Mouse (Mus musculus): ENCODE results near the gene Tubb4b. TPM values are rescaled to one million over a fixed set of nuclear protein-coding genes. Genes with fewer than 3 reads are reported as not detected.
"Not testable (repeated sequence)": the region's sequence is repeated elsewhere in the genome, so short reads cannot be mapped to it uniquely, and the experiment has no call there.

Gene Tubb4b
- polyA plus RNA-seq, 1 experiment = 449 TPM

DNA sequence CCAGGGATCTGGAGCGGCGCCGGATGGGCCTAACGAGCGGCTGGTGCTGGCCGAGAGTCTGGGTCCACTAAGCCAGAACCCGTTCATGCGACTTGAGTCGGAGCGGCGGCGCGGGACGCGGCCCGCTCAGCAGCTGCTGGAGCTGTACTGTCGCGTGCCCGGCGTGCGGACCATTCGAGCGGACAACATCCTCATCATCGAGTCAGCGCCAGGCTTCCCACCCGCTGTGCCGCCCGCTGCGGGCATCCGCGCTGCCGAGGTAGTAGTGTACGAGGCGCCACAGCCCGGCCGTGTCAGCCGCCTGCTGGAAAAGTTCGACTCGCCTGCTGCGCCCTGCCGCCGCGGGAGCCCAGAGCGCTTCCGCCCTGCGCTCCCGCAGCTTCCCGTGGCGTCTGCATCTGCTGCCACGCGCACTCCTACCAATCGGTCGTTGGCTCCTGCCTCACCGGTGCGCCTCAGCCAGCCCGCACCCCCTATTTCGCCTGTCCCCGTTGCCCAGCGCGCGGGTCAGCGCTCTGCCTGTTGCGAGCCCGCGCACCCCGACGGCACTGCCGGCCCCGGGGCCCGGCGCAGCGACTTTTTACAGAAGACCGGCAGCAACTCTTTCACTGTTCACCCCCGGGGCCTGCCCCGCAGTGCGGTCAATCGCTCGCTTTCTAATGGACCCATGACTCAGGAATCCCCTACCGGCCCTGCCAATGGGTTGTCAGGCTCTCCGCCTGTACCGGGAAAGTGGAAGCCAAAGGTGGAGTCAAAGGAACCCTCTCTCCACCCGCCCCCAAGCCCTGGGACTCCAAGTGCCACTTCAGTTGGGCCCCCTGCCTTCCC is 38.5 kb upstream of the Tubb4b start:
- DNase-seq (ENCODE audit: low read depth) = peak; percentile 58
- TF ChIP-seq POLR2A (IDR thresholded peaks at IDR 0.05; ENCODE audit: borderline replicate concordance, extremely low read depth, insufficient read depth, insufficient read length, poor library complexity, severe bottlenecking) (no peak), CTCF (IDR thresholded peaks at IDR 0.05; ENCODE audit: borderline replicate concordance, extremely low read depth, insufficient read depth, insufficient read length) (no peak)

DNA sequence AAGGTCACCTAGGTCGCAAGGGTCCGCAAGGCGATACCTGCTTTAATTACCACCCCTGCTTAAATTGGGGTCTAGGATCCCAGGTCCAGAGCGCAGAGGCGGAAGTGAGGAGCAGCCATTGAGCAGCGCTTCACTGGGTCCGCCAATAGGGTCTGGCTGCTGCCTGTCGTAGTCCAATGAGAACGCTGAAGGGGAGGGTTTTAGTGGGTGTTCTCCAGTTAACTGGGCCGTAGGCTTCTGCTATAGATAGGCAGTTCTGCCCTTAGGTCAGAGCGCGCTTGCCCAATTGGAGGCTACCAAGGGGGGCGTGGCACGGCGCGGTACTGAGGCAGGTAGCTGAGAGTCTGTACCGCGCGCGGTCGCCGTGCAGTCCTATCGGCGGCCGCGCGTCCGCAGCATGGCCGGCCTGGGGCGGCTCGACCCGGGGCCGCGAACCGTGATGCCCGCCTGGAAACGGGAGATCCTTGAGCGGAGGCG is 37.8 kb upstream of the Tubb4b start, which contains the start of gene Tprn:
Tprn (plus strand) TSS at position 328 of the 477 bp plus-strand sequence.
- DNase-seq (ENCODE audit: low read depth) = peak; percentile 99
- TF ChIP-seq POLR2A (IDR thresholded peaks at IDR 0.05; ENCODE audit: borderline replicate concordance, extremely low read depth, insufficient read depth, insufficient read length, poor library complexity, severe bottlenecking) (peak; percentile 62; the same call in 1 of the 2 replicates), CTCF (IDR thresholded peaks at IDR 0.05; ENCODE audit: borderline replicate concordance, extremely low read depth, insufficient read depth, insufficient read length) (no peak)

DNA sequence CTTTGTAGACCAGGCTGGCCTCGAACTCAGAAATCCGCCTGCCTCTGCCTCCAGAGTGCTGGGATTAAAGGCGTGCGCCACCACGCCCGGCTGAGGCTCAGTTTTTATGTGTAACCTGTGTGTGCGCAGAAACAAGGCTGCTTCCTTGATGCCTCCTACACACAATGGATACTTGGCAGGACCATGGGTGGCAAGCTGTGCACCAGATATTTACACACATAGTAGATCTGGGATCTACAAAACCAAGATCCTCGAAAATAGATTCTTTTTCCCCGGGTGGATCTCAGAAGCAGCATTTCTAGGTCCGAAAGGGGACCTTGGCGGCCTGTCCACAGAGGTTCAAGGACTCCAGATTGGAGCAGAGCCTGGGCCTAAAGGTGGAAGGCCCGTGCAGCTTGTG is 37.4 kb upstream of the Tubb4b start:
- no peak for TF ChIP-seq POLR2A (IDR thresholded peaks at IDR 0.05; ENCODE audit: borderline replicate concordance, extremely low read depth, insufficient read depth, insufficient read length, poor library complexity, severe bottlenecking)
- TF ChIP-seq CTCF (IDR thresholded peaks at IDR 0.05; ENCODE audit: borderline replicate concordance, extremely low read depth, insufficient read depth, insufficient read length) = no peak
- DNase-seq (ENCODE audit: low read depth) = no peak

GRCm38 (mm10) chr2:25258887-25259286 is 34.4 kb upstream of the Tubb4b start:
- TF ChIP-seq CTCF (IDR thresholded peaks at IDR 0.05; ENCODE audit: borderline replicate concordance, extremely low read depth, insufficient read depth, insufficient read length) = peak; percentile 39; the same call in 1 of the 2 replicates
- no peak for TF ChIP-seq POLR2A (IDR thresholded peaks at IDR 0.05; ENCODE audit: borderline replicate concordance, extremely low read depth, insufficient read depth, insufficient read length, poor library complexity, severe bottlenecking)
- no peak for DNase-seq (ENCODE audit: low read depth)

GRCm38 (mm10) chr2:25257250-25257649 is 32.7 kb upstream of the Tubb4b start:
- DNase-seq (ENCODE audit: low read depth) = not testable (repeated sequence)

DNA sequence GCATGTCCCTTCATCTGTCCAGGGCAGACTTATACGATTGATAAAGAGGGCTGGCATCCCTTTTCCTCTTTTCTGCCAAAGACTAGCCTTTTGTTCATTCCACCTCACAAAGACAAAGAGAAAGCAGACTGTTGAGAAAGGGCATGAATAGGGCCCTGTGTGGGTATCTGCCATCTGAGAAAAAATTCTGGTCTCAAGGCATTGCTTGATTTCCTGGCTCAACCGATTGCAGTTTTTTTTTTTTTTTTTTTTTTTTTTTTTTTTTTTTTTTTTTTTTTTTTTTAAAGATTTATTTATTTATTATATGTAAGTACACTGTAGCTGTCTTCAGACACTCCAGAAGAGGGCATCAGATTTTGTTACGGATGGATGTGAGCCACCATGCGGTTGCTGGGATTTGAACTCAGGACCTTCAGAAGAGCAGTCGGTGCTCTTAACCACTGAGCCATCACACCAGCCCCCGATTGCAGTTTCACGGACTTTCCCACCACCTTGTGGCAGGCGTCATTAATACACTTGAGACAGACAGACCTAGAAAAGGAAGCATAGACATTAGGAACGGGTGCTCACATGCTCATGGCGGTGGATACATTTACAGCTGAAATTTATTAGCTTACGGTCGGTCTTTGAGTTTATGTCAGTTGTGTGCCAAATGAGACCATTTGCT is 32.1 kb upstream of the Tubb4b start:
- DNase-seq (ENCODE audit: low read depth) = not testable (repeated sequence)

DNA sequence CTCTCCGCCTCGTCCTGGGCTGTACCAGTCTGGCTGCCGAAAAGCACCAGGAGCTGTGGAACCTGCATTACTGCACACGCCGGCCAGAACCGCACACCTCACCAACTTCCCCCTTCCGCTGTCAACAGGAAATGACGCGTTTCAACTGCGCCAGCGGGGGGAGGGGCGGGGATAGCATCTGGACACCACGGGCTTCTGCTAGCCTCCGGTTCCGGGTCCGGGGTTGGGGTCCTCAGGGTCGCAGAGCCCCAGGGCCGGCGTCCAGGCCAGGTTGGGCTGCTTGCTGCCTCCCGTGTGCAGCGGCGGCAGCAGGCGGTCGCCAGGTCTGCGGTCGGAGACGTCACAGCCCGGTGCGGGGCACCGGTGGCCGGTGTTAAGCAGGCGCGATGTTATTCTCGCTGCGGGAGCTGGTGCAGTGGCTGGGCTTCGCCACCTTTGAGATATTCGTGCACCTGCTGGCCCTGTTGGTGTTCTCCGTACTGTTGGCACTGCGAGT is 30.8 kb upstream of the Tubb4b start, which contains the start of gene Tmem203:
Tmem203 (plus strand) TSS at position 156 of the 496 bp plus-strand sequence.
- TF ChIP-seq CTCF (IDR thresholded peaks at IDR 0.05; ENCODE audit: borderline replicate concordance, extremely low read depth, insufficient read depth, insufficient read length) = no peak
- TF ChIP-seq POLR2A (IDR thresholded peaks at IDR 0.05; ENCODE audit: borderline replicate concordance, extremely low read depth, insufficient read depth, insufficient read length, poor library complexity, severe bottlenecking) = peak; percentile 54; the same call in 1 of the 2 replicates
- DNase-seq (ENCODE audit: low read depth) = peak; percentile 96

- DNase-seq (ENCODE audit: low read depth) = no peak
- TF ChIP-seq CTCF (IDR thresholded peaks at IDR 0.05; ENCODE audit: borderline replicate concordance, extremely low read depth, insufficient read depth, insufficient read length) = peak; percentile 26; the same call in 1 of the 2 replicates
- TF ChIP-seq POLR2A (IDR thresholded peaks at IDR 0.05; ENCODE audit: borderline replicate concordance, extremely low read depth, insufficient read depth, insufficient read length, poor library complexity, severe bottlenecking) = no peak
These were observed 27.8 kb upstream of the Tubb4b start for GRCm38 (mm10) chr2:25252331-25252730.

GRCm38 (mm10) chr2:25246183-25247072 is 21.9 kb upstream of the Tubb4b start, which contains the start of gene AL732309.1:
Gene AL732309.1, minus strand, starts transcription at chr2:25246863.
- DNase-seq (ENCODE audit: low read depth) = no peak

GRCm38 (mm10) chr2:25244144-25244543 is 19.6 kb upstream of the Tubb4b start:
- no peak for DNase-seq (ENCODE audit: low read depth)
- TF ChIP-seq CTCF (IDR thresholded peaks at IDR 0.05; ENCODE audit: borderline replicate concordance, extremely low read depth, insufficient read depth, insufficient read length) (no peak), POLR2A (IDR thresholded peaks at IDR 0.05; ENCODE audit: borderline replicate concordance, extremely low read depth, insufficient read depth, insufficient read length, poor library complexity, severe bottlenecking) (no peak)

More at GRCm38 (mm10) chr2:25246183-25247072, 21.9 kb upstream of the Tubb4b start, which contains the start of gene AL732309.1:
- TF ChIP-seq POLR2A (IDR thresholded peaks at IDR 0.05; ENCODE audit: borderline replicate concordance, extremely low read depth, insufficient read depth, insufficient read length, poor library complexity, severe bottlenecking) (no peak), CTCF (IDR thresholded peaks at IDR 0.05; ENCODE audit: borderline replicate concordance, extremely low read depth, insufficient read depth, insufficient read length) (no peak)

- DNase-seq (ENCODE audit: low read depth) = no peak
- TF ChIP-seq POLR2A (IDR thresholded peaks at IDR 0.05; ENCODE audit: borderline replicate concordance, extremely low read depth, insufficient read depth, insufficient read length, poor library complexity, severe bottlenecking) = no peak
- TF ChIP-seq CTCF (IDR thresholded peaks at IDR 0.05; ENCODE audit: borderline replicate concordance, extremely low read depth, insufficient read depth, insufficient read length) = no peak
These were observed 18.8 kb upstream of the Tubb4b start for GRCm38 (mm10) chr2:25243342-25243741.
